23 mouse cellular contexts compared by ENCODE assay signal in genomic region chr13:60318436-60319020, GRCm38 (mm10).
DNase-seq lines count a peak whose midpoint lies in the region; ATAC-seq lines count a peak whose summit lies in the region.
"Had no signal": no experiment of that assay in that cellular context is flagged by ENCODE, and none has a peak within 500 bp of the region (broad histone marks: within the 10 kb centered on the region; RNA-seq: fewer than 3 reads in every experiment).

No protein-coding gene starts in this region.

- intact Hi-C loops in heart, postnatal 25 days (cut with DNase I) = no loop called here

- no peaks in the 10 kb centered on the region for H3K4me1 ChIP-seq in intestine, embryonic 15.5 days (replicated peaks)
- no peaks in the 10 kb centered on the region for H3K4me1 ChIP-seq in stomach, embryonic 15.5 days
- H3K4me1 ChIP-seq: heart, embryonic 15.5 days; hindbrain, embryonic 10.5 days; midbrain, embryonic 12.5 days had no signal

- no peak overlapping the region for H3K4me3 ChIP-seq in intestine, embryonic 15.5 days (replicated peaks)
- H3K4me3 ChIP-seq in stomach, embryonic 15.5 days (replicated peaks) = no peak overlapping the region
- H3K4me3 ChIP-seq: embryonic facial prominence, embryonic 13.5 days; heart, embryonic 15.5 days; hindbrain, embryonic 10.5 days; midbrain, embryonic 12.5 days had no signal

- no peaks in the 10 kb centered on the region for H3K36me3 ChIP-seq in intestine, embryonic 15.5 days
- H3K36me3 ChIP-seq in stomach, embryonic 15.5 days = no peaks in the 10 kb centered on the region
- H3K36me3 ChIP-seq: embryonic facial prominence, embryonic 13.5 days; heart, embryonic 15.5 days; hindbrain, embryonic 10.5 days; midbrain, embryonic 12.5 days had no signal

- no peaks in the 10 kb centered on the region for H3K9me3 ChIP-seq in intestine, embryonic 15.5 days
- H3K9me3 ChIP-seq in stomach, embryonic 15.5 days = no peaks in the 10 kb centered on the region
- H3K9me3 ChIP-seq: embryonic facial prominence, embryonic 13.5 days; heart, embryonic 15.5 days; hindbrain, embryonic 10.5 days; midbrain, embryonic 12.5 days had no signal

- H3K9ac ChIP-seq in intestine, embryonic 15.5 days = no peak overlapping the region
- H3K9ac ChIP-seq in stomach, embryonic 15.5 days = no peak overlapping the region
- H3K9ac ChIP-seq: embryonic facial prominence, embryonic 13.5 days; heart, embryonic 15.5 days; midbrain, embryonic 12.5 days had no signal

- no peak overlapping the region for H3K4me2 ChIP-seq in intestine, embryonic 15.5 days (replicated peaks)
- no peak overlapping the region for H3K4me2 ChIP-seq in stomach, embryonic 15.5 days
- H3K4me2 ChIP-seq: embryonic facial prominence, embryonic 13.5 days; heart, embryonic 15.5 days; midbrain, embryonic 12.5 days had no signal

- 0 out of 2 replicates have a peak overlapping the region, but pooled peaks have one; percentile 13 for H3K27ac ChIP-seq in intestine, embryonic 15.5 days
- peak overlapping the region; percentile 31; the same call in 1 of the 2 replicates for H3K27ac ChIP-seq in stomach, embryonic 15.5 days
- H3K27ac ChIP-seq: embryonic facial prominence, embryonic 13.5 days; heart, embryonic 15.5 days; hindbrain, embryonic 10.5 days; midbrain, embryonic 12.5 days had no signal

- WGBS in intestine, embryonic 15.5 days = 56% methylated on average over 8 of the region's 8 CpGs
- 41% methylated on average over 8 of the region's 8 CpGs for WGBS in stomach, embryonic 15.5 days

- no peaks in the 10 kb centered on the region for H3K27me3 ChIP-seq in intestine, embryonic 15.5 days (replicated peaks)
- no peaks in the 10 kb centered on the region for H3K27me3 ChIP-seq in stomach, embryonic 15.5 days (replicated peaks)
- H3K27me3 ChIP-seq: embryonic facial prominence, embryonic 13.5 days; heart, embryonic 15.5 days; midbrain, embryonic 12.5 days had no signal

- ATAC-seq in intestine, embryonic 15.5 days = 0 out of 2 replicates have a peak, but pooled peaks have one; percentile 29
- no peak; the same call in 1 of the 2 replicates for ATAC-seq in stomach, embryonic 15.5 days (ENCODE audit: insufficient read depth, low FRiP score, low read depth)
- ATAC-seq: activated CD4-positive, CD25-positive, alpha-beta regulatory T cell, adult 4 months; forebrain, embryonic 14.5 days; hindbrain, embryonic 16.5 days; lung, postnatal 0 days had no signal

- peak; percentile 91 for DNase-seq in heart, adult 11 months
- no peak for DNase-seq in heart, postnatal 25 days (ENCODE audit: low spot score)
- DNase-seq in lung, postnatal 25 days (ENCODE audit: low spot score) = peak; percentile 4
- DNase-seq in lung, postnatal 10 days = no peak
- DNase-seq in left cerebral cortex, adult 18-20 months (ENCODE audit: low spot score in 2 of 2) = no peak
- DNase-seq in thymus, postnatal 4 days = no peak
- DNase-seq: adrenal gland, postnatal 10 days; B cell, adult 2 months; cerebellum, adult 18-20 months; cerebellum, postnatal 14 days; kidney, adult 18-20 months; kidney, postnatal 4 days; thymus, postnatal 36 days had no signal

Comparison
In these comparisons a context has a peak if more than half of its experiments do, and no peak if none do; other contexts are left out.
1. DNase-seq: peak in heart, adult 11 months (single experiment) and lung, postnatal 25 days (single experiment); none in heart, postnatal 25 days (single experiment), lung, postnatal 10 days (single experiment), left cerebral cortex, adult 18-20 months (0 of 2) and thymus, postnatal 4 days (single experiment).